Mouse (Mus musculus) brain, embryonic 14.5 days (tissue): ENCODE results near the gene Chst8. TPM values are rescaled to one million over a fixed set of nuclear protein-coding genes. Genes with fewer than 3 reads are reported as not detected.

Experiments used
- DNase-seq: peaks from one replicate; pipeline ENCODE4 v3.0.0-alpha.2; 2011; ENCODE audit warnings: low read depth
- CTCF ChIP-seq: fragments of 200-500 bp; IDR thresholded peaks from 2 replicates; pipeline ENCODE4 v1.5.1; 2012; ENCODE audit warnings: inconsistent platforms, mild to moderate bottlenecking, moderate library complexity, borderline replicate concordance; ENCODE audit not compliant: insufficient read depth, insufficient read length; ENCODE audit errors: extremely low read depth
- POLR2A ChIP-seq: fragments of 200-500 bp; IDR thresholded peaks from 2 replicates; pipeline ENCODE4 v1.6.1; 2012; ENCODE audit warnings: mild to moderate bottlenecking, inconsistent platforms, borderline replicate concordance; ENCODE audit not compliant: poor library complexity, insufficient read depth, insufficient read length, severe bottlenecking; ENCODE audit errors: extremely low read depth
- polyA plus RNA-seq: library from polyadenylated mRNA; depleted of rRNA; stranded (reverse); fragments of >200 nt; gene quantifications from 2 replicates; pipeline ENCODE4 v1.2.3, GENCODE M21; 2012; rRNA removed

Gene Chst8
- polyA plus RNA-seq, 1 experiment = 13.3 TPM

DNA sequence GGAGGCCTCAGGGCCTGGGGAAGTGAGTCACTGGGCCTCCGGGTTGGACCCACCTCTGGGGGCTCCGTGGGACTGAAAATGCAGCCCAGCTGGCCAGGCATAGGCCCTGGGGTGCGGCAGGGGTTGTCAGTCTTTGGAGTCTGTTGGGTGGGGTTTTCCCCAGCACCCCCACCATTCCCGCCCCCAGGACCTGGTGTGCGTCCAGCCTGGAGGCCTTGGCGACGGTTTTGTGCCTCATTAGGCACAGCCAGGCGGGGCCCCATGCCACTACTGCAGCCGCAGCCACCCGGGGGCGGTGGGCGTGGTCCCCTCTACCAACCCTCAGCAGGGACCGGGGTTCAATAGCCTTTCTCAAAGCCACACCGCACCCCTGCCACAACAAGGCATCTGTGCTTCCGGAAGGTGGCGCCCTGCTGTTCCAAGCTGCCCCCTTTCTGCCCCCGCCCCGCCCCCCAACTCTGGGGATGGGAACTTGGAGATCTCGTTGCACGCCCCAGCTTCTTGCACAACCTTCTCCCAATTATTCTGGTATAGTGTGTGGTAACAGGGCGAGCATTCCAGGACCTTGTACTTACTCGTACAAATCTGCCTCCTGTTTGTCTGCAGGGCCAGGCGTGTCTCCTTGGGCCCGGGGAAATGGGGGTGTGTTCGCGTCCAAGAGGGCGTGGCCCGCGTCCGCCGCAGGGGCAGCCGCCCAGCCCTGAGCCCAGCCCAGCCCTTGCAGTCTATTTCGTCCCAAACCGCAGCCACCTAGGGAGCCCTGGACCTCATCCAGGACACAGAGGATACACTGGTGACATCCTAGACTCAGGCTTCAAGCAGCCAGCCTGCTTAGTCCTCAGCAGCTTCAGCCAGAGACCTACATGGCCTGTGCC, 182.1 kb downstream of the Chst8 start:
- peak; percentile 84 for DNase-seq
- TF ChIP-seq CTCF = peak; percentile 22; the same call in 1 of the 2 replicates
- no peak for TF ChIP-seq POLR2A

DNA sequence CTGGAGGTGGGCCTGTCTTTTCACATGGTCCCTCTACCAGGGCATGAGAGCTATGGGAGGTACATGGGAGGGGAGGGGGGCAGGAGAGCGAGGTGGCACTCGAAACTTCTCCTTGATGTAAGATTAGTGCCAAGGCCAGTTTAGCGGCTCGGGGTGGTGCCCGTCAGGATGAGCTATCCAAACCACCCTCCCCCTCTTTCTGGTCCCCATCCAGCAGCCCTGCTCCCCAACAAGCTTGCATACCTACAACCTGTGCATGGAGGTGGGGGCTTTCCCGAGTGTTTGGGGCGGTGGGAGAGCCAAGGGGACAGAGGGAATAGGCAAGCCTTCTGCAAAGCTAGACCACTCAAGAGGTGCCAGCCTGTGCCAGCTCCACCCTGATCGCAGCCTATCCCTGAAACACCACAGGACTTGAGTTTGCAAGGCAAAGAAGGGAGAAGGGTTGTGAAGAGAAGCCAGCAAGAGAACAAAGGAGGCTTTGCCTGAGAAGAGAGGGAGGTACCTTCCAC, 182.8 kb downstream of the Chst8 start:
- TF ChIP-seq POLR2A (no peak), CTCF (no peak)
- peak; percentile 77 for DNase-seq

Other genes with a start within 250 kb of the Chst8 start
- gene Kctd15, start 156.0 kb downstream of the Chst8 start, polyA plus RNA-seq = 99.9 and 119 TPM in 2 replicates
- 41.6 and 46.9 TPM in 2 replicates for gene Pepd, start 99.7 kb upstream of the Chst8 start, polyA plus RNA-seq
- 27.2 and 29.8 TPM in 2 replicates for gene Cebpg, start 243.9 kb upstream of the Chst8 start, polyA plus RNA-seq